Mouse (Mus musculus) G1E (cell line): ENCODE data around the gene Tiam2.

Experiments
- CTCF ChIP-seq: IDR thresholded peaks from 2 replicates; pipeline ENCODE4 v1.5.1; 2012; ENCODE audit warnings: low read depth, low read length, inconsistent platforms, mixed read lengths
- GATA2 ChIP-seq: IDR thresholded peaks from 2 replicates; pipeline ENCODE4 v1.6.1; 2012; ENCODE audit warnings: low read depth, low read length, inconsistent platforms, borderline replicate concordance

GRCm38 (mm10) chr17:3491667-3492066, 165.3 kb downstream of the Tiam2 start:
- TF ChIP-seq CTCF = no peak
- TF ChIP-seq GATA2 = no peak
